Mouse (Mus musculus) stomach, embryonic 14.5 days (tissue): ENCODE measurements at regions not wholly inside any gene's neighbourhood (a gene's known extent, or its start where the extent isn't known, plus 50 kb on each side); places are given as distances from the start of the nearest gene placed in this dataset.

Experiments used
- ATAC-seq: fragments of 200-750 bp; cut with Nextera tagmentation; 2 replicates; pipeline ENCODE4 v1.8.0; 2017; ENCODE audit warnings: low read depth, moderate TSS enrichment; ENCODE audit not compliant: insufficient number of reproducible peaks, insufficient read depth, low FRiP score
- H3K27ac ChIP-seq: fragments of 300-500 bp; sonication (generic); 2 replicates; pipeline ENCODE4 v1.5.1; 2014; ENCODE audit warnings: mild to moderate bottlenecking, low read length, moderate library complexity, mixed read lengths
- H3K27me3 ChIP-seq: fragments of 300-500 bp; sonication (generic); 2 replicates; pipeline ENCODE4 v1.6.1; 2014; ENCODE audit warnings: low read length, control low read depth, mixed read lengths; ENCODE audit not compliant: control insufficient read depth, insufficient read depth
- H3K36me3 ChIP-seq: fragments of 300-500 bp; sonication (generic); 2 replicates; pipeline ENCODE4 v1.6.1; 2014; ENCODE audit warnings: mild to moderate bottlenecking, control low read depth, low read length, moderate library complexity, mixed read lengths; ENCODE audit not compliant: control insufficient read depth, insufficient read depth
- H3K4me1 ChIP-seq: fragments of 300-500 bp; sonication (generic); 2 replicates; pipeline ENCODE4 v1.6.1; 2014; ENCODE audit warnings: low read length, control low read depth, mixed read lengths; ENCODE audit not compliant: control insufficient read depth, insufficient read depth
- H3K4me2 ChIP-seq: fragments of 300-500 bp; sonication (generic); replicated peaks from 2 replicates; pipeline ENCODE4 v1.6.1; 2014; ENCODE audit warnings: low read depth, low read length, control low read depth
- H3K4me3 ChIP-seq: fragments of 300-500 bp; sonication (generic); 2 replicates; pipeline ENCODE4 v1.5.1; 2014; ENCODE audit warnings: low read depth, low read length, control low read depth
- H3K9ac ChIP-seq: fragments of 300-500 bp; sonication (generic); replicated peaks from 2 replicates; pipeline ENCODE4 v1.6.1; 2014; ENCODE audit warnings: low read depth, mild to moderate bottlenecking, control low read depth, low read length, moderate library complexity, mixed read lengths
- H3K9me3 ChIP-seq: fragments of 300-500 bp; sonication (generic); 2 replicates; pipeline ENCODE4 v1.6.1; 2016; ENCODE audit warnings: low read depth, low read length, control low read depth; ENCODE audit not compliant: control insufficient read depth
- WGBS: fragments of 180-500 bp; shearing (Covaris S2); extraction: QIAGEN DNeasy Blood & Tissue Kit; methylation state at CpG from one replicate; pipeline ENCODE4 v1.1.7; 2014; 5-methylcytosine and 5-hydroxymethylcytosine counted together

DNA sequence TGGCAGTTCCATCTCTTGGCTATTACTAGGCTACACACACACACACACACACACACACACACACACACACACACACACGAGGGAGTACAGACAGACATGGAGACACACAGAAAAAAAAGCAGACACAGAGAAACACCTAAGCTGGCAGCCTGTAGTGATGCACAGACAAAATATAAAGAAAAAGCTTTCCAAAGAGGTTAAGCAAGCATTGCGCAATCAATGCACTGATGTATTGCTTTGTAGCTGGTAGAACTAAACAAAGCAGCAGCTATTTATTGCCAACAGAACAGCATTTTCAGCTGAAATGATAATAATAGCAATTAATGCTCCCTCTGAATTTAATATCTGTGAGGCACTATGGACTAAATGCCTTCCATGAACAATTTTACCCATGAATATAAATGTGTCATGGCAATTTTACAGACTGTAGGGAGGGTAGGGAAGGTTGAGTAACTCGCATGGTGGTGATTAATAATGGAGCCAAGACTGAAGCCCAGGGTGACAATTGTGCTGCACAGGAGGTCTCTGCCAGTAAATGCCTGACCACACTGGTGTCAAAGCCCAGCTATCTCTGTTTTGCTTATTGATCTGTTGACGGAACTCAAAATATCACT lies 271.7 kb downstream of the Gm11361 start:
- H3K4me3 ChIP-seq = no peak overlapping the region
- H3K36me3 ChIP-seq = no peaks in the 10 kb centered on the region
- no peak overlapping the region for H3K9ac ChIP-seq
- H3K4me2 ChIP-seq = no peak overlapping the region
- no peak overlapping the region for H3K27ac ChIP-seq
- peaks cover 5% of the 10 kb centered on the region; the same call in 1 of the 2 replicates for H3K4me1 ChIP-seq
- H3K9me3 ChIP-seq = no peaks in the 10 kb centered on the region
- H3K27me3 ChIP-seq = no peaks in the 10 kb centered on the region
- 79% methylated on average over 4 of the region's 4 CpGs for WGBS
- ATAC-seq = no peak

DNA sequence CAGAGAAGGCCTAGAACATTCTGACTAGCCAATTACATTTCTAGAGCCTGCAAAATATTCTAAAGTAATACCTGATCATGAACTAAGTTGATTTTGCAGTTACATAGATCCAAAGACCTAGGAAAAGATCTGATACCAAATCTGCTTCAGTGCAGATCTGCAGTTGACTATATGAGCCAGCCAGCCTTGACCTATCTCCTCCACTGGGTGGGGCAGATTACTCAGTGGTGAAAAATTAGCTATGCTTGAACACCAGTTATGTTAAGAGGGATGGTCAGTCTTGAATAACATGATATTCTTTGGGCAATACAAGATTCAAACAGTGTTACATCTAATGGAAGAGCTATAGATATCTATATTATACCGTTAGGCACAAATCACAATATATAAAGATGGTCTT lies 269.0 kb downstream of the Gm11361 start:
- H3K27ac ChIP-seq = no peak overlapping the region
- H3K27me3 ChIP-seq = no peaks in the 10 kb centered on the region
- H3K4me1 ChIP-seq = 0 out of 2 replicates have a peak, but pooled peaks cover 3% of the 10 kb centered on the region
- H3K4me2 ChIP-seq = no peak overlapping the region
- no peak overlapping the region for H3K4me3 ChIP-seq
- 100% methylated on average over 1 of the region's 1 CpGs for WGBS
- no peak for ATAC-seq
- no peak overlapping the region for H3K9ac ChIP-seq
- H3K9me3 ChIP-seq = no peaks in the 10 kb centered on the region
- no peaks in the 10 kb centered on the region for H3K36me3 ChIP-seq

DNA sequence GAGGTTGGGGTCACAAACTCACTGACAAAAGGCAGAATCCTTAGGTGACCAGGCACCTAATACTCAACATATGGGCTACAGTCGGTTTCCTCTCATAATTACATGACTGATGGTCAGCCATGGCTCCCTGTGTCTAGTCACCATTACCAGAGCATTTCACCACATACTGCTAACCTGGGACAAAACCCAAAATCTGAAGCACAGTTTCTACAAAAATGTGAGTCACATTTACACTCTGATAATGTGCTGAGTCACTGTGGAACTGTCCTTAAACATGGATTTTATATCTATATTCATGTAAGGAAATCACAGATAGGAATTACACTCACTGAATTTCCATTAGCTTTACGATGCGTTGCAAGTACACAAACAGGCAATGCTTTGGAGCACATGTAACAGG lies 267.1 kb downstream of the Gm11361 start:
- WGBS = 95% methylated on average over 3 of the region's 3 CpGs
- H3K36me3 ChIP-seq = no peaks in the 10 kb centered on the region
- H3K4me1 ChIP-seq = 0 out of 2 replicates have a peak, but pooled peaks cover 6% of the 10 kb centered on the region
- H3K4me3 ChIP-seq = no peak overlapping the region
- H3K27me3 ChIP-seq = no peaks in the 10 kb centered on the region
- ATAC-seq = no peak
- H3K27ac ChIP-seq = no peak overlapping the region
- H3K9me3 ChIP-seq = no peaks in the 10 kb centered on the region
- H3K4me2 ChIP-seq = no peak overlapping the region
- H3K9ac ChIP-seq = no peak overlapping the region

DNA sequence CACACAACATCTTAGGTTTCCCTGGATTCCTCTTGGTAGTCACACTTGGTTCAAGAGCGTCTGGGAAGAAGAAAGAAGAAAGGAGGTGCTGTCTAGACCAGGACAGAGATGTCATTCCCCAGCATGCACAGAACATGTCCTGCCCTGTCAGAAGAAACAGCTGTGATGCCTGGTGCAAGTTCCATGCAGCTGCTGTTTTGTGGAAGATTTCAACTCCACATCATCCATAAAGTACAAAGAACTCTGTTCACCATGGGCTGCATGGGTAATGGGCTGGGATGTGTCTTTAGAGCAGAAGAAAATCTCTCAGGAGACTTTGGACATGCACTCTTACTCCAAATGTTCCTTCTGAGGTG lies 262.8 kb downstream of the Gm11361 start:
- no peak overlapping the region for H3K4me2 ChIP-seq
- H3K4me1 ChIP-seq = peaks cover 13% of the 10 kb centered on the region; the same call in 1 of the 2 replicates
- no peak for ATAC-seq
- H3K9me3 ChIP-seq = no peaks in the 10 kb centered on the region
- 46% methylated on average over 1 of the region's 1 CpGs for WGBS
- no peaks in the 10 kb centered on the region for H3K36me3 ChIP-seq
- H3K9ac ChIP-seq = no peak overlapping the region
- H3K27me3 ChIP-seq = no peaks in the 10 kb centered on the region
- no peak overlapping the region for H3K4me3 ChIP-seq
- no peak overlapping the region for H3K27ac ChIP-seq

DNA sequence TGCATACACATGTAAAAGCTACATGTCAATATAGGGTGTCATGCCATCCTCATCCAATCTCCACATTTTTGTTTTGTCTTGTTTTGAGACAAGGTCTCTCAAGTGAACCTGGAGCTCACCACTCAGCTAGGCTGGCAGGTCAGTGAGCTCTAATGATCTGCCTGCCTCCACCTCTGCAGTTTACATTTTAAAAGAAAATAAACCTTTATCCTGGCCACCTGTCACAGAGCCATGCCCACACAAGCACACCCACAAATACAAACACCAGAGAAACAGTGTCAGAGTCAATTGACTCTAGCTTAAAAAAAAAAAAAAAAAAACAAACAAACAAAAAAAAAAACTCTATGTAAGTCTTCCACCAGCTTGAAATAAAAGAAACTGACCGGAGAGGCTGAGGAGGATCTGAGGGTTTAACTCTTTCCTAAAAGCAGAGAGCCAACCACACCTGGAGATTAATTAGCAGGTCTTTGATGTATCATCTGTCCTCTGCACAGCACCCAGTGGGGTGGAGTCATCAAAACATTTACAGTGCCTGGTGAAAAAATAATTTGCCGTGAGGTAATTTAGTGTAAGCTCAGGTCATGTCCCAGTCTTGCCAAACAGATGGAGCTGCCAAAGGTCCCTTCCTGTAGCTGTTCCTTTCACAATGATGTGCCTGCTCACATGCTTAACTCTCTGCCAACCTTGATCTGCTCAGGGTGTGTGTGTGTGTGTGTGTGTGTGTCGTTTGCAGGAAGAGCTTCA lies 262.2 kb downstream of the Gm11361 start:
- no peaks in the 10 kb centered on the region for H3K36me3 ChIP-seq
- no peak overlapping the region for H3K4me2 ChIP-seq
- H3K9me3 ChIP-seq = no peaks in the 10 kb centered on the region
- no peak overlapping the region for H3K4me3 ChIP-seq
- ATAC-seq = no peak
- peaks cover 13% of the 10 kb centered on the region; the same call in 1 of the 2 replicates for H3K4me1 ChIP-seq
- no peak overlapping the region for H3K27ac ChIP-seq
- 45% methylated on average over 3 of the region's 3 CpGs for WGBS
- no peaks in the 10 kb centered on the region for H3K27me3 ChIP-seq
- no peak overlapping the region for H3K9ac ChIP-seq

DNA sequence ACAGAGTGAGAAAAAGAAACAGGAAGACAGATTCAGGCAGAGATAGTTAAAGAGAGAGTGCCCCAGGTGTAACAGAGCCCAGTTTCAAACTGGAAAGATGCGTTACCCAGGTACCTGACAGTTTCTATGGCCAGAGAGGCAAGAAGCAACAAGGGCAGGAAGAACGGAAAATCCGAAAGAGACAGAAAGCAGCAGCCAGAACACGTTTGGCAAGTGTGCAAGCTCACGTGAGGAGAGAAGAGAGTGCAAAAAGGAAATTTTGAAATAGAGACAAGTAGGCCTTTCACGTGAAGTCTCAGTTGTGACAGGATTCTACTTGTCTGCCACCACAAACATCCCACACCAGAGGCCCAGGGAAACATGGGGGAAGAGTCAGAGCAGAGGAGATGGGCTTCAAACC lies 259.8 kb downstream of the Gm11361 start:
- WGBS = 55% methylated on average over 6 of the region's 6 CpGs
- Histone ChIP-seq H3K4me2 (no peak overlapping the region), H3K9ac (no peak overlapping the region), H3K9me3 (no peaks in the 10 kb centered on the region), H3K4me1 (peaks cover 15% of the 10 kb centered on the region; the same call in 1 of the 2 replicates), H3K4me3 (no peak overlapping the region), H3K36me3 (no peaks in the 10 kb centered on the region), H3K27ac (no peak overlapping the region), H3K27me3 (no peaks in the 10 kb centered on the region)
- no peak for ATAC-seq

DNA sequence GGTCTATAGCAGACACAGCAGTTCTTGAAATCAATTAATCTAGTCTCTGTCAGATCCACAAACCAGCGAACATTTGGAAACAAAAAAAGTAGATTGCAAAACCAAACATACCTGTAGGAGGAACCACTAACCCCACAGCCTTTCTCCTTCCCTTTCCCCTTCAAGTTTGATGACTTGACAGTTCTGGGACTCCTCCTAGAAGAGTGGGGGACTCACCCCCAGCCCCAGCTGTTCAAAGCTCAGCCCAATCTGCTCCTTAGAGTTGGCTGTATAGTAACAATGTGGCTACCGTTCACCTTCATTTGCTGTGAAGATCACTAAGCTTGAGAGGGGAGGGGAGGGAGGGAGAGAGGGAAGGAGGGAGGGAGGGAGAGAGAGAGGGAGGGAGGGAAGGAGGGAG lies 259.3 kb downstream of the Gm11361 start:
- Histone ChIP-seq H3K4me3 (no peak overlapping the region), H3K27ac (no peak overlapping the region), H3K36me3 (no peaks in the 10 kb centered on the region), H3K4me1 (peaks cover 15% of the 10 kb centered on the region; the same call in 1 of the 2 replicates), H3K27me3 (no peaks in the 10 kb centered on the region), H3K4me2 (no peak overlapping the region), H3K9ac (no peak overlapping the region), H3K9me3 (no peaks in the 10 kb centered on the region)
- WGBS = 41% methylated on average over 2 of the region's 2 CpGs
- ATAC-seq = no peak

DNA sequence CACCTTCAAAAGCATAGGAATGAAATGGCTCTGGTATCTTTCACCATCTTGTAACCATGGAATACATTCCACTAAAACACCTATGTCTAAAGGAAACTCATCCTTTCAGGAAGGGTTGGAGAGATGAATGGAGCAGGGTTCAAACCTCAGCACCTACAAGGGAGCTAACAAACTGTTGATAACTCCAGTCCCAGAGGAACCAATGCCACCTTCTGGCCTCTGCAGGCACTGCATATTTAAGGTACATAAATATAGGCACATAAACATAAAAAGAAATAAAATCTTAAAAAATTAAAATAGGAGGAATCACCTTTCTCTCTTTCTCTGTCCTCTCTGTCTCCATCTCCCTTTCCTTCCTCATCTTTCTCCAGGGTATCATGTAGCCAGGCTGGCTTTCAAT lies 256.9 kb downstream of the Gm11361 start:
- Histone ChIP-seq H3K36me3 (no peaks in the 10 kb centered on the region), H3K4me1 (peaks cover 12% of the 10 kb centered on the region; the same call in 1 of the 2 replicates), H3K9ac (no peak overlapping the region), H3K27ac (no peak overlapping the region), H3K4me3 (no peak overlapping the region), H3K4me2 (no peak overlapping the region), H3K27me3 (no peaks in the 10 kb centered on the region), H3K9me3 (no peaks in the 10 kb centered on the region)
- ATAC-seq = no peak
